Mouse (Mus musculus) MEL (cell line): ENCODE data around the gene Scamp4. TPM values are rescaled to one million over a fixed set of nuclear protein-coding genes. Genes with fewer than 3 reads are reported as not detected.

Experiments
- DNase-seq: peaks from one replicate; pipeline ENCODE4 v3.0.0; 2011; ENCODE audit warnings: low read depth, low spot score
- H3K27ac ChIP-seq: 2 replicates; pipeline ENCODE4 v1.5.1; 2012; ENCODE audit warnings: low read depth, mild to moderate bottlenecking, control low read depth, low read length, moderate library complexity; ENCODE audit not compliant: control insufficient read depth
- H3K27me3 ChIP-seq, 2 experiments: fragments of 150-350 bp in 1 of 2; sonication (generic) in 1 of 2; 2 replicates each; pipeline ENCODE4 v1.6.1; 2012; ENCODE audit warnings: low read length in 2 of 2, mild to moderate bottlenecking in 2 of 2, improper control_type of control experiment in 1 of 2, moderate library complexity in 1 of 2; ENCODE audit not compliant: insufficient read depth in 2 of 2, control insufficient read depth in 1 of 2
- H3K36me3 ChIP-seq, 2 experiments: 2 replicates each; pipeline ENCODE4 v1.6.1; 2012 to 2014; ENCODE audit warnings: low read length in 2 of 2, improper control_type of control experiment in 1 of 2, inconsistent platforms in 1 of 2, mild to moderate bottlenecking in 1 of 2; ENCODE audit not compliant: insufficient read depth in 2 of 2, control insufficient read depth in 1 of 2
- H3K4me1 ChIP-seq, 2 experiments: fragments of 150-350 bp in 1 of 2; sonication (generic) in 1 of 2; 2 replicates each; pipeline ENCODE4 v1.6.1; 2012; ENCODE audit warnings: low read length in 2 of 2, improper control_type of control experiment in 1 of 2, mild to moderate bottlenecking in 1 of 2; ENCODE audit not compliant: insufficient read depth in 2 of 2, control insufficient read depth in 1 of 2
- H3K4me3 ChIP-seq, 2 experiments: fragments of 150-350 bp in 1 of 2; sonication (generic) in 1 of 2; 2 replicates each; pipeline ENCODE4 v1.5.1; 2012; ENCODE audit warnings: low read depth in 2 of 2, low read length in 2 of 2, mild to moderate bottlenecking in 2 of 2, moderate library complexity in 2 of 2, control low read depth in 1 of 2, improper control_type of control experiment in 1 of 2; ENCODE audit not compliant: control insufficient read depth in 1 of 2, insufficient read depth in 1 of 2
- H3K79me2 ChIP-seq: 2 replicates; pipeline ENCODE4 v1.6.1; 2012; ENCODE audit warnings: mild to moderate bottlenecking, low read length, moderate library complexity; ENCODE audit not compliant: control insufficient read depth, poor library complexity, insufficient read depth
- H3K9ac ChIP-seq: 2 replicates; pipeline ENCODE4 v1.6.1; 2012; ENCODE audit warnings: low read depth, mild to moderate bottlenecking, control low read depth, low read length, moderate library complexity; ENCODE audit not compliant: control insufficient read depth, poor library complexity, severe bottlenecking
- H3K9me3 ChIP-seq: fragments of 150-350 bp; sonication (generic); replicated peaks from 2 replicates; pipeline ENCODE4 v1.6.1; 2012; ENCODE audit warnings: mild to moderate bottlenecking, low read length, improper control_type of control experiment, moderate library complexity; ENCODE audit not compliant: insufficient read depth
- BHLHE40 ChIP-seq: IDR thresholded peaks from 2 replicates; pipeline ENCODE4 v1.6.1; 2012; ENCODE audit warnings: low read depth, mild to moderate bottlenecking, inconsistent platforms, low read length, improper control_type of control experiment, borderline replicate concordance
- CHD2 ChIP-seq: IDR thresholded peaks from 2 replicates; pipeline ENCODE4 v1.6.1; 2011; ENCODE audit warnings: low read length, improper control_type of control experiment
- CTCF ChIP-seq, 3 experiments: IDR thresholded peaks in 2 of 3; conservative IDR thresholded peaks in 1 of 3; 2 replicates each; pipeline ENCODE4 v1.5.1; 2011 to 2012; ENCODE audit warnings: low read length in 3 of 3, low read depth in 2 of 3, mild to moderate bottlenecking in 2 of 3, improper control_type of control experiment in 1 of 3, inconsistent platforms in 1 of 3, mixed read lengths in 1 of 3, moderate library complexity in 1 of 3; ENCODE audit not compliant: control insufficient read depth in 1 of 3, insufficient read depth in 1 of 3, poor library complexity in 1 of 3, severe bottlenecking in 1 of 3
- ELF1 ChIP-seq: IDR thresholded peaks from 2 replicates; pipeline ENCODE4 v1.6.1; 2014; ENCODE audit warnings: low read depth, mild to moderate bottlenecking, inconsistent platforms, low read length, improper control_type of control experiment, moderate library complexity
- GABPA ChIP-seq: IDR thresholded peaks from 2 replicates; pipeline ENCODE4 v1.6.1; 2012; ENCODE audit warnings: low read depth, mild to moderate bottlenecking, inconsistent platforms, low read length, improper control_type of control experiment, moderate library complexity
- GATA1 ChIP-seq: IDR thresholded peaks from 2 replicates; pipeline ENCODE4 v1.6.1; 2011; ENCODE audit warnings: low read depth, low read length, improper control_type of control experiment
- HCFC1 ChIP-seq: IDR thresholded peaks from 2 replicates; pipeline ENCODE4 v1.6.1; 2012; ENCODE audit warnings: low read depth, mild to moderate bottlenecking, inconsistent platforms, low read length, improper control_type of control experiment, moderate library complexity
- JUND ChIP-seq: IDR thresholded peaks from 2 replicates; pipeline ENCODE4 v1.6.1; 2011; ENCODE audit warnings: low read depth, mild to moderate bottlenecking, improper control_type of control experiment, low read length
- KAT2A ChIP-seq: conservative IDR thresholded peaks from 2 replicates; pipeline ENCODE4 v1.6.1; 2012; ENCODE audit warnings: low read depth, low read length, improper control_type of control experiment, inconsistent platforms
- MAX ChIP-seq: IDR thresholded peaks from 2 replicates; pipeline ENCODE4 v1.6.1; 2011; ENCODE audit warnings: low read length, improper control_type of control experiment
- MEF2A ChIP-seq: IDR thresholded peaks from 2 replicates; pipeline ENCODE4 v1.6.1; 2014; ENCODE audit warnings: low read depth, mild to moderate bottlenecking, inconsistent platforms, low read length, improper control_type of control experiment; ENCODE audit not compliant: poor library complexity, insufficient replicate concordance, severe bottlenecking; ENCODE audit errors: extremely low read depth
- MXI1 ChIP-seq: IDR thresholded peaks from 2 replicates; pipeline ENCODE4 v1.6.1; 2011; ENCODE audit warnings: mild to moderate bottlenecking, low read depth, low read length, improper control_type of control experiment
- MYB ChIP-seq: IDR thresholded peaks from 2 replicates; pipeline ENCODE4 v1.6.1; 2011; ENCODE audit warnings: mild to moderate bottlenecking, low read depth, low read length, improper control_type of control experiment
- MYC ChIP-seq: IDR thresholded peaks from 2 replicates; pipeline ENCODE4 v1.6.1; 2011; ENCODE audit warnings: low read depth, mild to moderate bottlenecking, low read length, improper control_type of control experiment, moderate library complexity
- NELFE ChIP-seq: IDR thresholded peaks from 2 replicates; pipeline ENCODE4 v1.6.1; 2011; ENCODE audit warnings: low read depth, low read length, improper control_type of control experiment
- NRF1 ChIP-seq: IDR thresholded peaks from 2 replicates; pipeline ENCODE4 v1.6.1; 2014; ENCODE audit warnings: low read depth, mild to moderate bottlenecking, inconsistent platforms, low read length, improper control_type of control experiment, moderate library complexity; ENCODE audit not compliant: poor library complexity, insufficient read depth, severe bottlenecking
- POLR2A ChIP-seq, 2 experiments: IDR thresholded peaks; 2 replicates each; pipeline ENCODE4 v1.6.1; 2011 to 2012; ENCODE audit warnings: low read length in 2 of 2, mild to moderate bottlenecking in 2 of 2, control low read depth in 1 of 2, improper control_type of control experiment in 1 of 2, low read depth in 1 of 2, moderate library complexity in 1 of 2; ENCODE audit not compliant: control insufficient read depth in 1 of 2, insufficient read depth in 1 of 2, poor library complexity in 1 of 2
- POLR2AphosphoS2 ChIP-seq: IDR thresholded peaks from 2 replicates; pipeline ENCODE4 v1.6.1; 2011; ENCODE audit warnings: low read length, improper control_type of control experiment
- POLR2AphosphoS5 ChIP-seq: IDR thresholded peaks from 2 replicates; pipeline ENCODE4 v1.6.1; 2012; ENCODE audit warnings: low read depth, borderline replicate concordance, mild to moderate bottlenecking, inconsistent platforms, low read length, moderate library complexity, mixed read lengths
- RAD21 ChIP-seq: IDR thresholded peaks from 2 replicates; pipeline ENCODE4 v1.6.1; 2011; ENCODE audit warnings: mild to moderate bottlenecking, low read depth, low read length, improper control_type of control experiment
- RCOR1 ChIP-seq: IDR thresholded peaks from 2 replicates; pipeline ENCODE4 v1.6.1; 2012; ENCODE audit warnings: low read depth, mild to moderate bottlenecking, inconsistent platforms, low read length, improper control_type of control experiment
- SMC3 ChIP-seq: IDR thresholded peaks from 2 replicates; pipeline ENCODE4 v1.6.1; 2011; ENCODE audit warnings: low read depth, low read length, improper control_type of control experiment
- TAL1 ChIP-seq: IDR thresholded peaks from 2 replicates; pipeline ENCODE4 v1.6.1; 2012; ENCODE audit warnings: mild to moderate bottlenecking, inconsistent platforms, low read length, moderate library complexity, mixed read lengths
- UBTF ChIP-seq: IDR thresholded peaks from 2 replicates; pipeline ENCODE4 v1.6.1; 2012; ENCODE audit warnings: low read depth, mild to moderate bottlenecking, inconsistent platforms, low read length, improper control_type of control experiment, moderate library complexity, borderline replicate concordance; ENCODE audit not compliant: insufficient read depth
- USF1 ChIP-seq: IDR thresholded peaks from 2 replicates; pipeline ENCODE4 v1.6.1; 2014; ENCODE audit warnings: low read depth, mild to moderate bottlenecking, inconsistent platforms, low read length, improper control_type of control experiment, moderate library complexity
- ZC3H11A ChIP-seq: IDR thresholded peaks from 2 replicates; pipeline ENCODE4 v1.6.1; 2012; ENCODE audit warnings: low read depth, mild to moderate bottlenecking, inconsistent platforms, low read length, improper control_type of control experiment
- ZNF384 ChIP-seq: IDR thresholded peaks from 2 replicates; pipeline ENCODE4 v1.6.1; 2012; ENCODE audit warnings: low read depth, mild to moderate bottlenecking, inconsistent platforms, low read length, improper control_type of control experiment
- polyA plus RNA-seq, 2 experiments: library from polyadenylated mRNA; stranded (reverse) in 1 of 2; unstranded in 1 of 2; fragments of >175 nt in 1 of 2; fragments of >200 nt in 1 of 2; gene quantifications; 2 replicates each; pipeline versions ENCODE4 v1.2.1 to v1.2.4; 2012; ENCODE audit warnings: low replicate concordance in 2 of 2, low read depth in 1 of 2; ENCODE audit not compliant: insufficient read length in 2 of 2, insufficient read depth in 1 of 2, missing spikeins in 1 of 2
- total RNA-seq: library from RNA; depleted of rRNA; stranded (reverse); fragments of 300-350 nt; gene quantifications from 2 replicates; pipeline ENCODE4 v1.2.3, GENCODE M21; 2012

The Scamp4 gene
- total and polyA plus RNA-seq, 3 experiments: 34.2 to 140 TPM; not detected in 1

DNA sequence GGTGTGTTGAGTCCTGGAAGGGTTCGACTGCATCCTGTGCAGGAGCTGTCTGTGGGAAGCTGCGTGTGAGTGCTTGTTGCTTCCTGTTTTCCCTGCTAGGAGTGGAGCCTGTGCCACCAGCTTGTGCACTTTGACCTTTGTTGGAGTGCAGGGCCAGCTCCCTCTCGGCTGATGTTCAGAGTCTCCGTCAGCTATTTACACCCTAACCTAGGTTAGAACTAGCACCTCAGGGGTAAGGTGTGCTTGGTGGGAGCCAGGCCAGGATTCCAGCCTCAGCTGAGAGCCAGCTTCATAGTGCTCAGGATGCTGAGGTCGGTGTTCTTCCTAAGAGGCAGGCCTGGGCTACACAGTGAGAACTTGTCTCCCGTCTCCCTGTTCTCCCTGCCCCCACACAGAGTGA is 32.7 kb downstream of the Scamp4 start:
- H3K27me3 ChIP-seq: no peaks in the 10 kb centered on the region
- no peak overlapping the region for H3K9ac ChIP-seq
- no peaks in the 10 kb centered on the region for H3K9me3 ChIP-seq
- H3K27ac ChIP-seq: no peak overlapping the region
- peaks cover 0 to 5% of the 10 kb centered on the region in 2 experiments; a peak in 1 of 4 replicates for H3K36me3 ChIP-seq
- no peaks in the 10 kb centered on the region for H3K4me1 ChIP-seq
- no peaks in the 10 kb centered on the region; the same call in none of the 2 replicates for H3K79me2 ChIP-seq
- no peak for TF ChIP-seq ZC3H11A
- TF ChIP-seq NELFE: no peak
- no peak for TF ChIP-seq UBTF
- TF ChIP-seq BHLHE40: no peak
- no peak for TF ChIP-seq MXI1
- no peak for TF ChIP-seq MAX
- TF ChIP-seq POLR2A (IDR thresholded peaks at IDR 0.05; ENCODE audit: control insufficient read depth in 1 of 2, insufficient read depth in 1 of 2, low read depth in 1 of 2, low read length in 2 of 2, poor library complexity in 1 of 2): no peak; a peak in 1 of 4 replicates
- TF ChIP-seq CTCF (IDR thresholded peaks at IDR 0.05 in 2 of 3, conservative IDR thresholded peaks at IDR 0.05 in 1 of 3; ENCODE audit: control insufficient read depth in 1 of 3, insufficient read depth in 1 of 3, low read depth in 2 of 3, low read length in 3 of 3, poor library complexity in 1 of 3, severe bottlenecking in 1 of 3): no peak
- TF ChIP-seq GATA1: no peak
- no peak for TF ChIP-seq MEF2A
- TF ChIP-seq CHD2: no peak
- no peak for TF ChIP-seq SMC3
- no peak for TF ChIP-seq USF1
- TF ChIP-seq POLR2AphosphoS2: no peak
- no peak for TF ChIP-seq TAL1
- no peak for TF ChIP-seq NRF1
- TF ChIP-seq ZNF384: no peak
- TF ChIP-seq MYC: no peak
- TF ChIP-seq POLR2AphosphoS5: no peak
- TF ChIP-seq KAT2A: no peak
- no peak overlapping the region for H3K4me3 ChIP-seq
- no peak for DNase-seq

DNA sequence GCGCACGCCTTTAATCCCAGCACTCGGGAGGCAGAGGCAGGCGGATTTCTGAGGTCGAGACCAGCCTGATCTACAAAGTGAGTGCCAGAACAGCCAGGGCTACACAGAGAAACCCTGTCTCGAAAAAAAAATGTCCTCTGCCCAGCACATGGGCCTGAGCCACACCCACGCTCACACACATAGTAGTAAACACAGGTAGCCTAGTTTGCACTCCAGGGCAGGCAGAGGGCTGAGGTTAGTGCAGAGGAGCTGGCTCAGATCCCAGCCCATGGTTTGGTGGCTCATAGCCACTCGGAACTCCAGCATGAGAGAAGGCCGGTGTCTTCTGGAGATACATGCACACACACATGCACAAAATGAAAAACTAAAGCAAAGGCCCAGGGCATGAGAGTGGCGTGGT is 44.3 kb downstream of the Scamp4 start:
- no peaks in the 10 kb centered on the region for H3K27me3 ChIP-seq
- H3K4me1 ChIP-seq: no peaks in the 10 kb centered on the region
- H3K27ac ChIP-seq: no peak overlapping the region
- H3K79me2 ChIP-seq: no peaks in the 10 kb centered on the region
- H3K9me3 ChIP-seq: no peaks in the 10 kb centered on the region
- H3K9ac ChIP-seq: no peak overlapping the region
- TF ChIP-seq MEF2A: no peak
- no peak for TF ChIP-seq BHLHE40
- TF ChIP-seq NRF1: no peak
- no peak for TF ChIP-seq NELFE
- TF ChIP-seq USF1: no peak
- no peak for TF ChIP-seq RCOR1
- TF ChIP-seq RAD21: no peak
- TF ChIP-seq POLR2AphosphoS2: no peak
- no peak for TF ChIP-seq GATA1
- no peak for TF ChIP-seq JUND
- no peak for TF ChIP-seq GABPA
- TF ChIP-seq CHD2: no peak
- TF ChIP-seq HCFC1: no peak
- TF ChIP-seq UBTF: no peak
- TF ChIP-seq ZC3H11A: no peak
- no peak for TF ChIP-seq SMC3
- no peak for TF ChIP-seq MYB
- TF ChIP-seq ELF1: no peak
- TF ChIP-seq ZNF384: no peak
- no peaks in the 10 kb centered on the region for H3K36me3 ChIP-seq
- DNase-seq: no peak
- H3K4me3 ChIP-seq: no peak overlapping the region
